Mouse (Mus musculus) c-Kit-positive CD71-positive TER-119-negative erythroid progenitor cells, embryonic 14.5 days (primary cell): ENCODE data around the gene Gabrp.
A peak's percentile ranks its signal among the peaks of the same experiment; 100 is the strongest.

Source experiments
- DNase-seq: peaks from one replicate; pipeline ENCODE4 v3.0.0-alpha.2; 2013; ENCODE audit warnings: low read depth

Gabrp gene

GRCm38 (mm10) chr11:33513376-33513991 lies 65.3 kb downstream of the Gabrp start, which contains the start of gene Ranbp17:
Ranbp17 (minus strand) TSS chr11:33513746.
- peak; percentile 46 for DNase-seq

GRCm38 (mm10) chr11:33512854-33513375 lies 65.8 kb downstream of the Gabrp start:
- peak; percentile 78 for DNase-seq

- no peak for DNase-seq
Observed at GRCm38 (mm10) chr11:33509401-33509800, 69.4 kb downstream of the Gabrp start.
